Mouse (Mus musculus): Measurements from ENCODE around the gene Edem3.

- TF ChIP-seq CTCF (IDR thresholded peaks at IDR 0.05; ENCODE audit: control insufficient read depth, insufficient read depth, insufficient replicate concordance, low read depth, low read length), result no peak
- TF ChIP-seq POLR2A (IDR thresholded peaks at IDR 0.05; ENCODE audit: control insufficient read depth, low read depth, low read length), result no peak
Measured at GRCm38 (mm10) chr1:151863797-151864147, 108.6 kb downstream of the Edem3 start.

Data from testis, adult 2 months (tissue).